Mouse (Mus musculus) myocyte (in vitro differentiated cells): ENCODE data around the gene Lrrc4. TPM values are rescaled to one million over a fixed set of nuclear protein-coding genes. Genes with fewer than 3 reads are reported as not detected.

Source experiments
- H3K27me3 ChIP-seq: one replicate; pipeline ENCODE4 v1.6.1; 2011; ENCODE audit not compliant: control insufficient read depth, insufficient read depth, insufficient read length
- H3K36me3 ChIP-seq: one replicate; pipeline ENCODE4 v1.6.1; 2011; ENCODE audit not compliant: control insufficient read depth, insufficient read depth
- H3K4me2 ChIP-seq: one replicate; pipeline ENCODE4 v1.6.1; 2011; ENCODE audit warnings: low read depth, control low read depth
- H3K4me3 ChIP-seq: one replicate; pipeline ENCODE4 v1.5.1; 2011; ENCODE audit warnings: mild to moderate bottlenecking, control low read depth, moderate library complexity
- H3K79me2 ChIP-seq: one replicate; pipeline ENCODE4 v1.6.1; 2011; ENCODE audit not compliant: control insufficient read depth, insufficient read depth
- H3ac ChIP-seq: one replicate; pipeline ENCODE4 v1.6.1; 2011; ENCODE audit not compliant: control insufficient read depth, insufficient read length
- CEBPB ChIP-seq: IDR thresholded peaks from 2 replicates; pipeline ENCODE4 v1.6.1; 2011; ENCODE audit warnings: mild to moderate bottlenecking, moderate library complexity; ENCODE audit not compliant: poor library complexity, insufficient read depth, severe bottlenecking
- E2F4 ChIP-seq: IDR thresholded peaks from one replicate; pipeline ENCODE4 v1.6.1; 2011; ENCODE audit warnings: mild to moderate bottlenecking, control low read depth, moderate library complexity; ENCODE audit not compliant: insufficient read depth
- MAX ChIP-seq: IDR thresholded peaks from one replicate; pipeline ENCODE4 v1.6.1; 2011; ENCODE audit warnings: low read depth, mild to moderate bottlenecking, control low read depth
- MYOD1 ChIP-seq, 3 experiments: IDR thresholded peaks; one replicate each; pipeline ENCODE4 v1.6.1; 2011; ENCODE audit warnings: control low read depth in 2 of 3, low read depth in 2 of 3, mild to moderate bottlenecking in 2 of 3, moderate library complexity in 1 of 3; ENCODE audit not compliant: insufficient read length in 2 of 3, control insufficient read depth in 1 of 3
- MYOG ChIP-seq, 3 experiments: IDR thresholded peaks; one replicate each; pipeline ENCODE4 v1.6.1; 2011; ENCODE audit warnings: control low read depth in 2 of 3, low read depth in 2 of 3, mild to moderate bottlenecking in 2 of 3; ENCODE audit not compliant: insufficient read length in 2 of 3, control insufficient read depth in 1 of 3, insufficient read depth in 1 of 3
- POLR2A ChIP-seq: IDR thresholded peaks from one replicate; pipeline ENCODE4 v1.6.1; 2011; ENCODE audit warnings: low read depth, mild to moderate bottlenecking, control low read depth, moderate library complexity; ENCODE audit not compliant: insufficient read length
- POLR2AphosphoS2 ChIP-seq: IDR thresholded peaks from one replicate; pipeline ENCODE4 v1.6.1; 2011; ENCODE audit warnings: low read depth, control low read depth; ENCODE audit not compliant: insufficient read length
- REST ChIP-seq: IDR thresholded peaks from one replicate; pipeline ENCODE4 v1.6.1; 2011; ENCODE audit warnings: mild to moderate bottlenecking, control low read depth, moderate library complexity; ENCODE audit not compliant: insufficient read depth, insufficient read length
- SRF ChIP-seq: IDR thresholded peaks from one replicate; pipeline ENCODE4 v1.6.1; 2011; ENCODE audit warnings: low read depth; ENCODE audit not compliant: control insufficient read depth, insufficient read length
- TCF12 ChIP-seq: IDR thresholded peaks from one replicate; pipeline ENCODE4 v1.6.1; 2011; ENCODE audit warnings: mild to moderate bottlenecking, control low read depth; ENCODE audit not compliant: poor library complexity, insufficient read depth, severe bottlenecking
- TCF3 ChIP-seq: IDR thresholded peaks from one replicate; pipeline ENCODE4 v1.6.1; 2011; ENCODE audit warnings: low read depth, control low read depth; ENCODE audit not compliant: insufficient read length
- USF1 ChIP-seq: IDR thresholded peaks from one replicate; pipeline ENCODE4 v1.6.1; 2011; ENCODE audit warnings: low read depth, mild to moderate bottlenecking, control low read depth, moderate library complexity
- polyA plus RNA-seq: library from polyadenylated mRNA; unstranded; fragments of >200 nt; fragmentation: generic; extraction: Trizol; gene quantifications from one replicate; pipeline ENCODE4 v1.2.1, GENCODE M21; 2012; ENCODE audit warnings: missing spikeins

Gene Lrrc4
- polyA plus RNA-seq, 1 experiment = 0.72 TPM

GRCm38 (mm10) chr6:28729649-28730048, 101.9 kb downstream of the Lrrc4 start:
- H3K4me2 ChIP-seq = no peak overlapping the region
- no peak overlapping the region for H3ac ChIP-seq
- no peak overlapping the region for H3K4me3 ChIP-seq
- H3K79me2 ChIP-seq = no peaks in the 10 kb centered on the region
- no peaks in the 10 kb centered on the region for H3K27me3 ChIP-seq
- no peaks in the 10 kb centered on the region for H3K36me3 ChIP-seq
- no peak for TF ChIP-seq TCF3
- TF ChIP-seq USF1 = no peak
- no peak for TF ChIP-seq MAX
- TF ChIP-seq CEBPB = no peak
- TF ChIP-seq REST = no peak
- TF ChIP-seq SRF = no peak
- TF ChIP-seq E2F4 = no peak
- no peak for TF ChIP-seq TCF12
- TF ChIP-seq MYOD1 (IDR thresholded peaks at IDR 0.05; ENCODE audit: control insufficient read depth in 1 of 3, insufficient read length in 2 of 3, low read depth in 2 of 3) = no peak
- no peak for TF ChIP-seq POLR2A
- TF ChIP-seq POLR2AphosphoS2 = no peak
- TF ChIP-seq MYOG (IDR thresholded peaks at IDR 0.05; ENCODE audit: control insufficient read depth in 1 of 3, insufficient read depth in 1 of 3, insufficient read length in 2 of 3, low read depth in 2 of 3) = no peak

DNA sequence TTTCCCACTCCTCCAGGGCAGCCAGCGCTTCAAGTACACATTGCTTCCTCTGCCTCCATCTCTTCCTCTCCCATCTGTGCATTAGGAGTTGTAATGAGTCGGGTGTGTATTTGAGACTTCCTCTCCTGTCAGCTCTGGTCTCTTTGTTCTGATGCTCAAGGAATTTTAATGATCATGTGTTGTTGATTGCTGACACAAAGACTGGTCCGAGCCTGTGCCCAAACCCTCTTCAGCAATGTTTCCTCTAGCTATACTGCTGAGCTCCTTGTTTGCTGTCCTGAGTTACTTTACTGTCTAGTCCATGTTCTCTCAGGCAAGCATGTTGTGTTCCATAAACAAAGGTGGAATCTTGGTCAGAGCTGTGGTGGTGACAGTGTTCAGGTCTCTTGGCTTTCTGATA, 102.3 kb downstream of the Lrrc4 start:
- H3K36me3 ChIP-seq = no peaks in the 10 kb centered on the region
- H3K27me3 ChIP-seq = no peaks in the 10 kb centered on the region
- no peak for TF ChIP-seq TCF3
- no peak for TF ChIP-seq CEBPB
- no peak for TF ChIP-seq REST
- TF ChIP-seq POLR2AphosphoS2 = no peak
- TF ChIP-seq MAX = no peak
- no peak for TF ChIP-seq MYOG (IDR thresholded peaks at IDR 0.05; ENCODE audit: control insufficient read depth in 1 of 3, insufficient read depth in 1 of 3, insufficient read length in 2 of 3, low read depth in 2 of 3)
- no peak for TF ChIP-seq E2F4
- TF ChIP-seq TCF12 = no peak
- TF ChIP-seq MYOD1 (IDR thresholded peaks at IDR 0.05; ENCODE audit: control insufficient read depth in 1 of 3, insufficient read length in 2 of 3, low read depth in 2 of 3) = no peak
- no peak for TF ChIP-seq USF1
- TF ChIP-seq POLR2A = no peak
- TF ChIP-seq SRF = no peak
- no peak overlapping the region for H3K4me2 ChIP-seq
- H3K4me3 ChIP-seq = no peak overlapping the region
- no peaks in the 10 kb centered on the region for H3K79me2 ChIP-seq
- no peak overlapping the region for H3ac ChIP-seq

- no peak overlapping the region for H3ac ChIP-seq
- no peaks in the 10 kb centered on the region for H3K36me3 ChIP-seq
- H3K27me3 ChIP-seq = no peaks in the 10 kb centered on the region
- H3K4me3 ChIP-seq = no peak overlapping the region
- H3K4me2 ChIP-seq = no peak overlapping the region
- TF ChIP-seq E2F4 (no peak), TCF3 (no peak), POLR2AphosphoS2 (no peak), CEBPB (no peak), MAX (no peak), MYOG (IDR thresholded peaks at IDR 0.05; ENCODE audit: control insufficient read depth in 1 of 3, insufficient read depth in 1 of 3, insufficient read length in 2 of 3, low read depth in 2 of 3) (no peak), REST (no peak), USF1 (no peak), TCF12 (no peak), MYOD1 (IDR thresholded peaks at IDR 0.05; ENCODE audit: control insufficient read depth in 1 of 3, insufficient read length in 2 of 3, low read depth in 2 of 3) (no peak), POLR2A (no peak), SRF (no peak)
- no peaks in the 10 kb centered on the region for H3K79me2 ChIP-seq
These were observed 106.8 kb downstream of the Lrrc4 start for GRCm38 (mm10) chr6:28724776-28725175.

GRCm38 (mm10) chr6:28723059-28723458, 108.5 kb downstream of the Lrrc4 start:
- Histone ChIP-seq H3K27me3 (no peaks in the 10 kb centered on the region), H3K79me2 (no peaks in the 10 kb centered on the region), H3ac (no peak overlapping the region), H3K36me3 (no peaks in the 10 kb centered on the region), H3K4me2 (no peak overlapping the region), H3K4me3 (no peak overlapping the region)
- TF ChIP-seq USF1 (no peak), MYOG (IDR thresholded peaks at IDR 0.05; ENCODE audit: control insufficient read depth in 1 of 3, insufficient read depth in 1 of 3, insufficient read length in 2 of 3, low read depth in 2 of 3) (no peak), E2F4 (no peak), CEBPB (no peak), REST (no peak), MYOD1 (IDR thresholded peaks at IDR 0.05; ENCODE audit: control insufficient read depth in 1 of 3, insufficient read length in 2 of 3, low read depth in 2 of 3) (no peak), TCF12 (no peak), SRF (no peak)

DNA sequence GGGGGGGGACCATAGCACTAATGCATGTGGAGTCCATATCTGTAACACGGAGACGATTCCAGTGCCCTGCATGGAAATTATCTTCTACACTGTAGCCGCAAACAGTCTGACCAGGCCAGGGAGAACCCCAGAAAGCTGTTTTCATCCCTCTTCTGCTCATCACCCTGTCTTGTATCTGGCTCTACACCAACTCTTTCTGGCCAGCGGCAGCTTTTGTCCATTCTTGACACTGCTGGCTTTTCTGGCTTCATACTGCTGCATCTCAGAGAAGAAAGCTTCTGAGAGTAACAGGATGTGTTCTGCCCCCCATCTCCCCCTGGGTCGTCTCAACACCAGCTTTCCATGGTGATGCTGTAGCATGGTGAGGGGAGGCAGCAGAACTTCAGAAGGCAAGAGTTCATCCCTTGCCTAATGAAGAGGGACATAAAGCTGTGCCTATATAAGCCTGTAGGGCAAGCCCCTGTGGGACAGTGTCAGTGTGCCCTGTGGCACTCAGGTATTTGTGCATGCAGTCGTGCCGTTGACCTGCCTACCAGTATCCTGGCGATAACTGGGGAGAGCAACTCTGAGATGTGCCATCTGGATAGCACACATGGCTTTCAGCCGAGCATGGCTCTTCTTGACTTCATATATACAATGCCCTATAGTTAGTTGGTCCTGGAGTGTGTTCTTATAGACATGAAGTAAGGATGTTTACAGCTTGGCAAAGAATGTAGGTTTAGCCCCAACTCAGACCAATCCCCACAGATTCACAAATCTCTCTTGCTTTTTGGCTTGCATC, 111.0 kb downstream of the Lrrc4 start:
- H3ac ChIP-seq = no peak overlapping the region
- no peaks in the 10 kb centered on the region for H3K79me2 ChIP-seq
- TF ChIP-seq TCF12 (no peak), MAX (no peak), SRF (no peak), MYOD1 (IDR thresholded peaks at IDR 0.05; ENCODE audit: control insufficient read depth in 1 of 3, insufficient read length in 2 of 3, low read depth in 2 of 3) (no peak), POLR2A (no peak), POLR2AphosphoS2 (no peak), TCF3 (no peak), USF1 (no peak), MYOG (IDR thresholded peaks at IDR 0.05; ENCODE audit: control insufficient read depth in 1 of 3, insufficient read depth in 1 of 3, insufficient read length in 2 of 3, low read depth in 2 of 3) (no peak), CEBPB (no peak), E2F4 (no peak), REST (no peak)

More for the DNA sequence above, 111.0 kb downstream of the Lrrc4 start:
- Histone ChIP-seq H3K36me3 (peaks cover under 1% of the 10 kb centered on the region), H3K27me3 (no peaks in the 10 kb centered on the region), H3K4me3 (no peak overlapping the region), H3K4me2 (no peak overlapping the region)
